Mouse (Mus musculus) heart, adult 2 months (tissue): ENCODE measurements at regions not wholly inside any gene's neighbourhood (a gene's known extent, or its start where the extent isn't known, plus 50 kb on each side); places are given as distances from the start of the nearest gene placed in this dataset.

ENCODE experiments used
- DNase-seq, 2 experiments: peaks; one replicate each; pipeline ENCODE4 v3.0.0; 2021
- H3K27ac ChIP-seq: fragments of 200-600 bp; 2 replicates; pipeline ENCODE4 v1.8.1; 2022
- H3K27me3 ChIP-seq: fragments of 200-500 bp; 2 replicates; pipeline ENCODE4 v1.6.1; 2012; ENCODE audit warnings: mild to moderate bottlenecking, low read length, inconsistent platforms, mixed read lengths; ENCODE audit not compliant: control insufficient read depth, insufficient read depth
- H3K36me3 ChIP-seq: fragments of 200-500 bp; 2 replicates; pipeline ENCODE4 v1.6.1; 2012; ENCODE audit warnings: low read length, inconsistent platforms; ENCODE audit not compliant: control insufficient read depth, insufficient read depth
- H3K4me1 ChIP-seq: fragments of 200-500 bp; 2 replicates; pipeline ENCODE4 v1.6.1; 2011; ENCODE audit warnings: low read length; ENCODE audit not compliant: control insufficient read depth, insufficient read depth
- H3K4me3 ChIP-seq: fragments of 200-600 bp; 2 replicates; pipeline ENCODE4 v1.8.1; 2022
- H3K79me2 ChIP-seq: fragments of 200-500 bp; replicated peaks from 2 replicates; pipeline ENCODE4 v1.6.1; 2012; ENCODE audit warnings: mild to moderate bottlenecking, inconsistent platforms, low read length, moderate library complexity, mixed read lengths; ENCODE audit not compliant: control insufficient read depth, insufficient read depth
- H3K9ac ChIP-seq: fragments of 200-500 bp; 2 replicates; pipeline ENCODE4 v1.6.1; 2012; ENCODE audit warnings: low read depth, mild to moderate bottlenecking, control low read depth, inconsistent platforms, low read length, mixed read lengths
- CTCF ChIP-seq: fragments of 200-600 bp; IDR thresholded peaks from 2 replicates; pipeline ENCODE4 v1.8.1; 2022; ENCODE audit warnings: antibody characterized with exemption, mild to moderate bottlenecking, moderate library complexity
- EP300 ChIP-seq: fragments of 200-500 bp; IDR thresholded peaks from 2 replicates; pipeline ENCODE4 v1.6.1; 2011; ENCODE audit warnings: low read depth, low read length, control low read depth; ENCODE audit not compliant: insufficient read depth
- POLR2A ChIP-seq: fragments of 200-500 bp; IDR thresholded peaks from 2 replicates; pipeline ENCODE4 v1.6.1; 2011; ENCODE audit warnings: mild to moderate bottlenecking, low read depth, low read length, control low read depth; ENCODE audit not compliant: insufficient read depth
- WGBS: fragments of 180-500 bp; shearing (Covaris S2); methylation state at CpG from one replicate; pipeline ENCODE4 v1.1.7; 2018; 5-methylcytosine and 5-hydroxymethylcytosine counted together
- intact Hi-C: fragments of 180-260 bp; cut with DNase I; formaldehyde crosslinking; loops from one replicate; pipeline ENCODE4 v1.15.1; 2025

DNA sequence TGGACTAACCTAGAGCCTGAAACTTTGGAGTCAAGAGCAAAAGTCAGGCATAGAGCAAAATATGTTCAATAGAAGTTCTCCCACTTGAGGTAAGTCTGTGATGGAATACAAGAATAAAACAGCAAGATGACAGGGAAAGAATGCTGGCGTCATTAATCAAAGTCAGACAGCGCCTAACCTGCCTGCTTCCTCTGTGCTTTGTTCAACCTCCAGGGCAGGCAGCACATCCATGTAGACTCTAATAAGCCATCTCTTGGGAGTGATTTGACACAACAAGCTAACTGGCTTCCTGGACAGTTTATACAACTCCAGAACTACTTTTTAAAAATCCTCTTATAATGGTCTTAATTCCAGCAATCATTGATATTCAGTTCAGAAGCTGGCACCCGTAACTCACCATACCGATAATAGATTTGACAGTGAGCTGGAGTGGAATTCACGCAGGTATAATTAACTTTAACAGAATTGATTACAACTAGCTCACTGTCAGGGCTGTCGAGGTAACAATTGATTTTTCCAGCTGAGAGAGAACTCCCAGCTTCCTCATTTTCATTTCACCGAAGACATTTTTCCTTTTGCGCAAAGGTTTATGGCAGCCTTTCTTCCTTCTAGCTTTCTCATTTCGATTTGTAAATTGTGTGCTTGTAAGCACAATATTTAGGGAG lies 462.6 kb downstream of the Tmem135 start:
- Histone ChIP-seq H3K4me1 (0 out of 2 replicates have a peak, but pooled peaks cover 1% of the 10 kb centered on the region), H3K36me3 (no peaks in the 10 kb centered on the region), H3K4me3 (no peak overlapping the region), H3K27me3 (no peaks in the 10 kb centered on the region), H3K27ac (no peak overlapping the region), H3K79me2 (no peaks in the 10 kb centered on the region), H3K9ac (no peak overlapping the region)
- DNase-seq = no peak
- WGBS = 83% methylated on average over 9 of the region's 9 CpGs
- TF ChIP-seq EP300 (no peak), CTCF (no peak), POLR2A (no peak)
- intact Hi-C loops = no loop called here

DNA sequence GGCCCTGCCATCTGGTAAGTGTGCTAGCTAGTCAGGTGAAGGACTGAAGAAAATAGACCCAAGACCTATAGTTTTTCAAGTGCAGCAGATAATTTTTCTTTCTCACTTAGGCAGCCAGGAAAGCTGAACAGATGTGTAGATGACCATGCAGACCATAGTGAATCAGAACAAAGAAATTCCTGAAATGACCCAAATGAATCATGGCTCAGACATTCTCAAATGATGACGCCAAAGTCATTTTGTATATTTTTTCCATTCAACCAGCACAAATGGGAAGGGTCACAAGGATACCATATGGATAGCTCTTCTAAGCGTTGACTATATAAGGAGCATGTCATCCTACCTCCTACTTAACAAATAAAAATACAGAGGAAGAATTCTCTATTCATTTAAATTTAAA lies 463.8 kb downstream of the Tmem135 start:
- 76% methylated on average over 2 of the region's 2 CpGs for WGBS
- TF ChIP-seq POLR2A = no peak
- TF ChIP-seq CTCF = no peak
- no peak for TF ChIP-seq EP300

DNA sequence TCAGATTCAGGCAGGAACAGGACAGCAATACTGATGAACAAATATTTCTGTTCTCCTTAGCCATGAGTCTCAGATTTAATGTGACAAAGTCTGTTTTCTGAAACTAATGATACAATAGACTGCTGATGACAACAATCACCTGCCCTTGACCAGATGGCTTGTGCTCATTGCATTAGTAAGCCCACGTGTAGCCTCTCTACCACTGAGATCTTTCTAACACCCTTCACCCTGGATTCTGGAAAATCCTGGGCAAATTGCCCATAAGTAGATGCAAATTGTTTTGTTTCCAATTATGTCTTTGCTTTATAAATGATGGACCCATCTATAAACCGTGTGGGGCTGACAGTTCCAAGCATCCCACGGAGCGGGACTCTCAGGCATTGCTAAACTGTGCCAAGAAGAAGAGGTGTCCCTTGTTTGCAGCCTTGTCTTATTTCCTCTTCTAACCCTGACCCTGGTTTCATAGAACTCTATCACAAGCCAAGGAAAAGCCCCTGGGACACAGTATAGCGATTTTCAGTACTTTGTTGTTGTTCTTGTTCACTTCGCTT lies 475.7 kb downstream of the Tmem135 start:
- Histone ChIP-seq H3K27me3 (no peaks in the 10 kb centered on the region), H3K4me3 (no peak overlapping the region), H3K36me3 (no peaks in the 10 kb centered on the region), H3K79me2 (no peaks in the 10 kb centered on the region), H3K4me1 (no peaks in the 10 kb centered on the region), H3K27ac (no peak overlapping the region), H3K9ac (no peak overlapping the region)
- no peak for TF ChIP-seq CTCF
- TF ChIP-seq EP300 = no peak
- TF ChIP-seq POLR2A = no peak
- no peak for DNase-seq
- WGBS = 62% methylated on average over 6 of the region's 6 CpGs
- intact Hi-C loops = no loop called here

More for the DNA sequence above, 463.8 kb downstream of the Tmem135 start:
- Histone ChIP-seq H3K27ac (no peak overlapping the region), H3K4me1 (no peaks in the 10 kb centered on the region), H3K79me2 (no peaks in the 10 kb centered on the region), H3K4me3 (no peak overlapping the region), H3K27me3 (no peaks in the 10 kb centered on the region), H3K9ac (no peak overlapping the region), H3K36me3 (no peaks in the 10 kb centered on the region)
- intact Hi-C loops = no loop called here
- no peak for DNase-seq
